Mouse (Mus musculus): Measurements from ENCODE around the gene 4930432M17Rik. TPM values are rescaled to one million over a fixed set of nuclear protein-coding genes. Genes with fewer than 3 reads are reported as not detected.
A peak's percentile ranks its signal among the peaks of the same experiment; 100 is the strongest.

Gene 4930432M17Rik
- polyA plus RNA-seq, 1 experiment from 2014 or later, result not detected

DNA sequence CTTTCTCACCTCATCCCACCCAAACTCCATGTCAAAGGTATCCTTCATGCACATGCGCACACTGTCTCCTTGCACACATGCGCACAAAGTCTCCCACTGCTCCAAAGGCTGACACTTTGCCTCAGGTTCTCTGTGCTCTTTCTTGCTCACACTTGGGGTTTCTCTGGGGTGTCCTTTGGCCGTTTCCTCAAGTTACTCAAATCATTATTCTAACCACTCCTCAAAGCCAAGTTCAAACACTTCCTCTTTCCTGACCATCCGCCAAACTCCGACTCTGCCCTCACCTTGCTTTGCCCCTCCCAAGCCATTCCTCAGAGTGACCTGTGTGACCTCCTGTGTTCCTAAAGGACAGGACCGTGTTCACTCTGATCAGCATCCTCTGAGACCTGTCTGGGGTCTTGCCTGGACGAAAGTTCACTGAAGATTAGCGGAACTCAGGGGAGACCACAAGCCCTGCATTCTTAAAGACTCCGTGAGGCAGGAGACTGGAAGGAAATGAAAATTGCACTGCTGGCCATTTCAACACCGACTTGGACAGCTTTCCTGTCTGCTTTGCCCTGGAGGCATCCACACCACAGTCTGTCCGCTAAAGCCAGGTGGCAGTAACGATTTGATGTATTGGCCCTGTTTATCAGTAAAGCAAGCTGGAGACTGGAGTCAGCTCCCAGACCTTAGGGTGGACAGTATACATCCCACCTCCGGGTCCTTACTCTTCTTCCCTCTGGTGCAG lies 22.6 kb downstream of the 4930432M17Rik start:
- Histone ChIP-seq H3K4me2 (ENCODE audit: low read depth) (no peak overlapping the region), H3K27me3 (ENCODE audit: control insufficient read depth, insufficient read depth, low read length) (no peaks in the 10 kb centered on the region), H3K9me3 (ENCODE audit: control insufficient read depth, low read length) (no peaks in the 10 kb centered on the region), H3K27ac (ENCODE audit: low read depth, low read length) (no peak overlapping the region), H3K4me1 (ENCODE audit: control insufficient read depth, insufficient read depth, low read length) (no peaks in the 10 kb centered on the region), H3K9ac (ENCODE audit: low read length) (no peak overlapping the region), H3K36me3 (ENCODE audit: control insufficient read depth, insufficient read depth, low read length) (no peaks in the 10 kb centered on the region), H3K4me3 (ENCODE audit: low read depth, low read length) (no peak overlapping the region)
- DNase-seq (ENCODE audit: low spot score) (no peak), ATAC-seq (ENCODE audit: insufficient read depth, low FRiP score, low TSS enrichment) (no peak)
- WGBS, result 80% methylated on average over 13 of the region's 13 CpGs

DNA sequence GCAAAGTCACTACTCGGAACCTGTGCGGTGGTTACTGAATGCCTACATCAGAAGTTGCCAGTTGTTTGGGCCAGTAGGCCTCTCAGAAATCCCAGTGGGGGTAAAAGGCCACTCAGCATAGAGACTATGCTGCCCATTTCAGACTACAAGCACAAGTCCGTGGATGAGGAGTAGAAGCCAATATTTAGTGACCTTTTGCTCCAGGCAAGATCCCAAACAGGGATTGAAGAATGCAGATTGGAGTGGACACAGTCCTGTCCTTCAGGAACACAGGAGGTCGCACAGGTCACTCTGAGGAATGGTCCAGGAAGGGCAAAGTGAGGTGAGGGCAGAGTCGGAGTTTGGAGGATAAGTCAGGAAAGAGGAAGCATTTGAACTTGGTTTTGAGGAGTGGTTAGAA lies 23.2 kb downstream of the 4930432M17Rik start:
- Histone ChIP-seq H3K27me3 (ENCODE audit: control insufficient read depth, insufficient read depth, low read length) (no peaks in the 10 kb centered on the region), H3K27ac (ENCODE audit: low read depth, low read length) (no peak overlapping the region), H3K4me1 (ENCODE audit: control insufficient read depth, insufficient read depth, low read length) (0 out of 2 replicates have a peak, but pooled peaks cover 2% of the 10 kb centered on the region), H3K4me2 (ENCODE audit: low read depth) (no peak overlapping the region), H3K9me3 (ENCODE audit: control insufficient read depth, low read length) (no peaks in the 10 kb centered on the region), H3K9ac (ENCODE audit: low read length) (no peak overlapping the region), H3K36me3 (ENCODE audit: control insufficient read depth, insufficient read depth, low read length) (no peaks in the 10 kb centered on the region), H3K4me3 (ENCODE audit: low read depth, low read length) (no peak overlapping the region)
- ATAC-seq (ENCODE audit: insufficient read depth, low FRiP score, low TSS enrichment) (no peak), DNase-seq (ENCODE audit: low spot score) (no peak)
- 86% methylated on average over 5 of the region's 5 CpGs for WGBS

DNA sequence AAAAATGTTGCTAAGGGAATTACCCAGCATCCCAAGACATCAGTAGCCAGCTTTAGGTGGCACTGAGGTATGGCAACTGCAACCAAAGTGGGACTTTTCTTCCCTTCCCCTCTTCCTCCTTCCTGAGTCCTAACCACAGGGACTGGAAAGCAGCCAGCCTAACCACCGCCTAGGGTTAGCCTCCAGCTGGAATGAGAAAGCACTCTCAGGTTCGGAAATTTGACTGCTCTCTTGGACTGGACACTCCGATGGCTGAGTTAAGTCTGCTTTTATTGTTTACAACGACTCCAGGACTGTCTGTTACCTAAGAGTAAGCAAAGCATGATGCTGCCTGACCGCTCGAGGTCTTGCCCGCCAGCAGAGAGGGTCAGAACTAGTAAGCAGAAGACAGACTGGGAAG lies 26.6 kb downstream of the 4930432M17Rik start:
- H3K9me3 ChIP-seq (ENCODE audit: control insufficient read depth, low read length), result no peaks in the 10 kb centered on the region
- H3K27me3 ChIP-seq (ENCODE audit: control insufficient read depth, insufficient read depth, low read length), result no peaks in the 10 kb centered on the region
- ATAC-seq (ENCODE audit: insufficient read depth, low FRiP score, low TSS enrichment) (no peak), DNase-seq (ENCODE audit: low spot score) (no peak)
- no peak overlapping the region for H3K27ac ChIP-seq (ENCODE audit: low read depth, low read length)
- WGBS, result 92% methylated on average over 7 of the region's 7 CpGs
- H3K9ac ChIP-seq (ENCODE audit: low read length), result no peak overlapping the region
- H3K4me2 ChIP-seq (ENCODE audit: low read depth), result no peak overlapping the region
- no peak overlapping the region for H3K4me3 ChIP-seq (ENCODE audit: low read depth, low read length)
- H3K36me3 ChIP-seq (ENCODE audit: control insufficient read depth, insufficient read depth, low read length), result no peaks in the 10 kb centered on the region
- peaks cover 15% of the 10 kb centered on the region; the same call in 1 of the 2 replicates for H3K4me1 ChIP-seq (ENCODE audit: control insufficient read depth, insufficient read depth, low read length)

DNA sequence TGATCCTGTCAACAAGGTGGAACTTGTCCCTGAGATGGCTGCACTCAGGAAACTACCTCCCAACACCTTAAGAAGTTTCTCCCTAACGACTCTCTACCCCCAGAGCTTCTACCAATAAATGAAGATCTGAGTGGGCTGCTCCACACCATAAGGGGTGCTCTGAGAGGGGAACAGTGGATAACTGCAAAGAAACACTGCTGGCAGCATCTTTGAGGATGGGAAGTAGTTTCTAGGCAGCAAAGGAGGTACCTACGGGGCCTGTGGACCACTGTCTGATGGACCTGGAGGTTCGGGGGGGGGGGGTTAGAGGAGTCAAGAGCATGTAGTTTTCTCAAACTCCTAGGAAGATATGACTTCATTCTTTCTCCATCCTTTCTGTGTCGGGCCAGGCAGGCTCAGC lies 28.8 kb downstream of the 4930432M17Rik start:
- Histone ChIP-seq H3K4me3 (ENCODE audit: low read depth, low read length) (no peak overlapping the region), H3K9ac (ENCODE audit: low read length) (no peak overlapping the region), H3K36me3 (ENCODE audit: control insufficient read depth, insufficient read depth, low read length) (no peaks in the 10 kb centered on the region), H3K27me3 (ENCODE audit: control insufficient read depth, insufficient read depth, low read length) (no peaks in the 10 kb centered on the region), H3K4me2 (ENCODE audit: low read depth) (no peak overlapping the region), H3K27ac (ENCODE audit: low read depth, low read length) (peak overlapping the region; percentile 82), H3K9me3 (ENCODE audit: control insufficient read depth, low read length) (no peaks in the 10 kb centered on the region), H3K4me1 (ENCODE audit: control insufficient read depth, insufficient read depth, low read length) (peaks cover 18% of the 10 kb centered on the region; the same call in 1 of the 2 replicates)
- ATAC-seq (ENCODE audit: insufficient read depth, low FRiP score, low TSS enrichment), result no peak
- WGBS, result 70% methylated on average over 4 of the region's 4 CpGs
- DNase-seq (ENCODE audit: low spot score), result no peak

DNA sequence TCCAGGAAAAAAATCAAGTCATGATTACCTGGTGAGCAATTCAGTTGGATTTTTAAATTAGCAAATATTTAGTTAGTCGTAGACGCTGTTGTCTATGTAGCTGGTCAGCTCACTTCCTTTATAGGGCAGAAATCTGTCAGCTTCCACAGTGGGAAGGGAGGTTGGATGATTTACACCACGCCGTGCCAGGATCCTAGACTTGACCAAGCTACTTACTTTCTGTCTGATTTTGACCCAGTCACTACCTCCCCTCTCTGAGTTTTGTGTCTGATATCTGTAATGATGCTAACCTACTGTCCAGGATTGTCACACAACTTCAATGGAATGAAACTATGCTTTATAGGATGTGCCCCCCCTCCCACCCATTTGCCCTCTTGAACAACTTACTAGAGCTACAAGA lies 29.3 kb downstream of the 4930432M17Rik start:
- peak overlapping the region; percentile 29; the same call in 1 of the 2 replicates for H3K4me2 ChIP-seq (ENCODE audit: low read depth)
- no peak overlapping the region for H3K9ac ChIP-seq (ENCODE audit: low read length)
- no peak overlapping the region for H3K4me3 ChIP-seq (ENCODE audit: low read depth, low read length)
- H3K27me3 ChIP-seq (ENCODE audit: control insufficient read depth, insufficient read depth, low read length), result no peaks in the 10 kb centered on the region
- ATAC-seq (ENCODE audit: insufficient read depth, low FRiP score, low TSS enrichment) (peak; percentile 67), DNase-seq (ENCODE audit: low spot score) (peak; percentile 22)
- peak overlapping the region; percentile 82 for H3K27ac ChIP-seq (ENCODE audit: low read depth, low read length)
- 70% methylated on average over 4 of the region's 4 CpGs for WGBS
- peaks cover 18% of the 10 kb centered on the region; the same call in 1 of the 2 replicates for H3K4me1 ChIP-seq (ENCODE audit: control insufficient read depth, insufficient read depth, low read length)
- H3K9me3 ChIP-seq (ENCODE audit: control insufficient read depth, low read length), result no peaks in the 10 kb centered on the region
- H3K36me3 ChIP-seq (ENCODE audit: control insufficient read depth, insufficient read depth, low read length), result no peaks in the 10 kb centered on the region

DNA sequence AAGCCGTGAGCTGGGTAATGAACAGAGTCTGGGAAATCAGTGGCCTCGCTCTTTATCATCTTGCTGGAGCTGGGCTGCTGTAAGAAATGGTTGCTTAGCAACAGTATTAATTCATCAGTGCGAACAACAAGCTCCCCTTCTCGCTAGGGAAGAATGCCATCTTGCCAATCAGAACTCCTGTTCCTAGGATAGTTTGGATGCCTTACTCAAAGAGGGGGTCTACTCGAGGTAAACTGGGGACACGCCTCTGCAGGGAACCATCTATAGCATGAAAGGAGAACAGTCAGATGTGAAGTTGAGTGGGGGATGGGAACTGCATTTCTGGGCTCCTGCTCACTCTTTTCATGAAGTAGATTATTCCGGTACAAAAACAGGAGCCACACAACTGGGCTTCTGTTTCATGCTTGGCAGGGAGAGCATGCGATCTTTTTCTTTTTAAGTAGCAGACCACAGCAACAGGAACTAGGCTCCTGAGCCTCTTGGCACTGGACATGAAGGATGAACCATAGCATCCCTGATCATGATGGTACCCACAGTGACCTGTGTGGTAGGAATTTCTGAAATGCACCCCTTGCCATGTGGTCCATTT lies 29.9 kb downstream of the 4930432M17Rik start:
- Histone ChIP-seq H3K36me3 (ENCODE audit: control insufficient read depth, insufficient read depth, low read length) (no peaks in the 10 kb centered on the region), H3K4me1 (ENCODE audit: control insufficient read depth, insufficient read depth, low read length) (peaks cover 18% of the 10 kb centered on the region; the same call in 1 of the 2 replicates), H3K4me3 (ENCODE audit: low read depth, low read length) (no peak overlapping the region), H3K9me3 (ENCODE audit: control insufficient read depth, low read length) (no peaks in the 10 kb centered on the region), H3K27ac (ENCODE audit: low read depth, low read length) (peak overlapping the region; percentile 82), H3K27me3 (ENCODE audit: control insufficient read depth, insufficient read depth, low read length) (no peaks in the 10 kb centered on the region), H3K4me2 (ENCODE audit: low read depth) (peak overlapping the region; percentile 29), H3K9ac (ENCODE audit: low read length) (no peak overlapping the region)
- 25% methylated on average over 8 of the region's 8 CpGs for WGBS
- ATAC-seq (ENCODE audit: insufficient read depth, low FRiP score, low TSS enrichment) (peak; percentile 91), DNase-seq (ENCODE audit: low spot score) (peak; percentile 74)

DNA sequence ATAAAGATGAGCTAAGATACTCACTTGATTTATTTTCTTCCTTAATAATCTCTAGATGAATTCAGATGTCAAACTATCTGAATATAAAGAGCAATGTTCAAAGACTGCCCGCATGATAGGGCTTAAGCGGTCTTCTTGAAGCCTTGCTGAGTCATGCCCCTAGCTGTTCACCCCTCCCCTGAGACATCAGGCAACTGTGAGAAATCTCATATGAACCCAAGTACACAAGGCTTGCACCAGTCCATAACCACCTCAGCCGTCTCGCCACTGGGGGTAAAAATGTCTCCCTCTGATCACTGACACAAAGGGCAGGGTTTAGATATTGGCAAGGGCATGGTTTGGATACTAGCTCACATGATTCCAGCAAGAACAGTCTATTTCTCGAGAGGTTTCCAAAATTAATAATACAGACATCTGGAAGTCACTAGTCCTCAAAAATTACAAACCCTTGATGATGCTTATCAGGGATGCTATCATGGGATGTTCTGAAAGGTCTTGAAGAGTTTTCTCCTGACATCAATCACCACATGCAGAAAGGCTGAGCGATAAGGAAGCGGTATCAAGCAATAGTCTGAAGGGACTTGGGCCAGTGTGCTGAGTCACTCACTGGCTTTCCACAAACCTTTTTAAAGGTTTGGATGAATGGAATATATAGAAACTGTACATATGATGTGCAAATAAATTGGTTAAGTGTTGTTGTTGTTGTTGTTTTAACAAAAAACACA lies 32.8 kb downstream of the 4930432M17Rik start:
- Histone ChIP-seq H3K9ac (ENCODE audit: low read length) (no peak overlapping the region), H3K4me2 (ENCODE audit: low read depth) (no peak overlapping the region), H3K4me3 (ENCODE audit: low read depth, low read length) (no peak overlapping the region), H3K27ac (ENCODE audit: low read depth, low read length) (no peak overlapping the region), H3K36me3 (ENCODE audit: control insufficient read depth, insufficient read depth, low read length) (no peaks in the 10 kb centered on the region), H3K9me3 (ENCODE audit: control insufficient read depth, low read length) (no peaks in the 10 kb centered on the region), H3K4me1 (ENCODE audit: control insufficient read depth, insufficient read depth, low read length) (peaks cover 18% of the 10 kb centered on the region; the same call in 1 of the 2 replicates), H3K27me3 (ENCODE audit: control insufficient read depth, insufficient read depth, low read length) (no peaks in the 10 kb centered on the region)
- whole genome bisulfite sequencing, result 91% methylated on average over 7 of the region's 7 CpGs
- no peak for DNase-seq (ENCODE audit: low spot score)
- ATAC-seq (ENCODE audit: insufficient read depth, low FRiP score, low TSS enrichment), result no peak

DNA sequence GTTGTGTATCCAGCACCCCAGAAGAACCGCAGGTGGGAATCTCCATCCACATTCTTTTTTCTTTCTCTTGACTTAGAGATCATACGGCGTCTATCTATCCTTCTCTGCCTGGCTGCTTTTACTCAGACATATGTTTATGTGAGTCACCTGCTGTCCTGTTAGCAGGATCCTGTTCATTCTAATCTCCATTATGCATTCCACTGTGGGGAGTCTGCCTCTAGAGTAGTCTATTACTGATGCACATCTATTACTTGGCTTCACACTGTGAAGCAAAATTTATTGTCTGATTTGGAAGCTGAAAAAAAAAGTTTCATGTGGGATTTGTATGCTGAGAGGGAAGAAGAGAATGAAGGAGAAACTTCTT lies 33.3 kb downstream of the 4930432M17Rik start:
- ATAC-seq (ENCODE audit: insufficient read depth, low FRiP score, low TSS enrichment), result no peak
- Histone ChIP-seq H3K9me3 (ENCODE audit: control insufficient read depth, low read length) (no peaks in the 10 kb centered on the region), H3K4me2 (ENCODE audit: low read depth) (no peak overlapping the region), H3K36me3 (ENCODE audit: control insufficient read depth, insufficient read depth, low read length) (no peaks in the 10 kb centered on the region), H3K9ac (ENCODE audit: low read length) (no peak overlapping the region), H3K27me3 (ENCODE audit: control insufficient read depth, insufficient read depth, low read length) (no peaks in the 10 kb centered on the region), H3K27ac (ENCODE audit: low read depth, low read length) (no peak overlapping the region), H3K4me1 (ENCODE audit: control insufficient read depth, insufficient read depth, low read length) (peaks cover 16% of the 10 kb centered on the region; the same call in 1 of the 2 replicates), H3K4me3 (ENCODE audit: low read depth, low read length) (no peak overlapping the region)
- WGBS, result 77% methylated on average over 3 of the region's 3 CpGs
- DNase-seq (ENCODE audit: low spot score), result no peak
